Mouse (Mus musculus) layer of hippocampus, adult 9-10 months (tissue): ENCODE data around the gene Amd1.
"Not testable (repeated sequence)": the region's sequence is repeated elsewhere in the genome, so short reads cannot be mapped to it uniquely, and the experiment has no call there.

ENCODE experiments used
- DNase-seq: peaks from one replicate; pipeline ENCODE4 v3.0.0; 2022; ENCODE audit warnings: low spot score

The Amd1 gene

GRCm38 (mm10) chr10:40301181-40302075 is 558 bp downstream of the Amd1 start:
- not testable (repeated sequence) for DNase-seq

GRCm38 (mm10) chr10:40300648-40301171 is 1.3 kb downstream of the Amd1 start:
- DNase-seq: peak; percentile 59

GRCm38 (mm10) chr10:40292640-40293039 is 9.3 kb downstream of the Amd1 start:
- no peak for DNase-seq

- no peak for DNase-seq
Observed at GRCm38 (mm10) chr10:40286767-40287166, 15.2 kb downstream of the Amd1 start.

GRCm38 (mm10) chr10:40285571-40285970 is 16.4 kb downstream of the Amd1 start:
- no peak for DNase-seq

GRCm38 (mm10) chr10:40284997-40285396 is 17.0 kb downstream of the Amd1 start:
- DNase-seq: no peak

GRCm38 (mm10) chr10:40284179-40284831 is 17.7 kb downstream of the Amd1 start:
- DNase-seq: no peak

- DNase-seq: no peak
Observed at GRCm38 (mm10) chr10:40283636-40284035, 18.4 kb downstream of the Amd1 start.

- no peak for DNase-seq
Observed at GRCm38 (mm10) chr10:40281565-40281964, 20.4 kb downstream of the Amd1 start.

- DNase-seq: no peak
Observed at GRCm38 (mm10) chr10:40278317-40278716, 23.7 kb downstream of the Amd1 start.

GRCm38 (mm10) chr10:40275991-40276390 is 26.0 kb downstream of the Amd1 start:
- DNase-seq: no peak

GRCm38 (mm10) chr10:40273938-40274337 is 28.0 kb downstream of the Amd1 start:
- DNase-seq: no peak

- DNase-seq: no peak
Observed at GRCm38 (mm10) chr10:40271216-40271615, 30.8 kb downstream of the Amd1 start.

GRCm38 (mm10) chr10:40264920-40265319 is 37.1 kb downstream of the Amd1 start:
- DNase-seq: no peak

GRCm38 (mm10) chr10:40263691-40264090 is 38.3 kb downstream of the Amd1 start:
- no peak for DNase-seq

- DNase-seq: no peak
Observed at GRCm38 (mm10) chr10:40262200-40262599, 39.8 kb downstream of the Amd1 start.

- DNase-seq: no peak
Observed at GRCm38 (mm10) chr10:40260305-40260704, 41.7 kb downstream of the Amd1 start.

- DNase-seq: no peak
Observed at GRCm38 (mm10) chr10:40259542-40259941, 42.4 kb downstream of the Amd1 start.

GRCm38 (mm10) chr10:40258976-40259375 is 43.0 kb downstream of the Amd1 start:
- DNase-seq: no peak

GRCm38 (mm10) chr10:40258401-40258966 is 43.5 kb downstream of the Amd1 start:
- no peak for DNase-seq

GRCm38 (mm10) chr10:40257414-40258255 is 44.4 kb downstream of the Amd1 start, which contains the start of gene Gtf3c6:
Gene Gtf3c6 (minus strand): TSS chr10:40258108.
- DNase-seq: peak; percentile 85

GRCm38 (mm10) chr10:40256716-40257115 is 45.3 kb downstream of the Amd1 start:
- no peak for DNase-seq
